Mouse (Mus musculus): ENCODE results near the gene Mipol1.

GRCm38 (mm10) chr12:57184401-57185147 lies 45.7 kb upstream of the Mipol1 start:
- TF ChIP-seq GATA1 (IDR thresholded peaks at IDR 0.05; ENCODE audit: borderline replicate concordance, low read length) = no peak
- no peak for TF ChIP-seq FLI1 (IDR thresholded peaks at IDR 0.05; ENCODE audit: low read length)
